Mouse (Mus musculus) testis, adult 2 months (tissue): ENCODE measurements around the gene Atp4b. TPM values are rescaled to one million over a fixed set of nuclear protein-coding genes. Genes with fewer than 3 reads are reported as not detected.

Source experiments
- H3K27ac ChIP-seq: fragments of 200-500 bp; 2 replicates; pipeline ENCODE4 v1.5.1; 2012; ENCODE audit warnings: low read depth, low read length; ENCODE audit not compliant: control insufficient read depth, insufficient read depth
- H3K27me3 ChIP-seq: fragments of 200-500 bp; 2 replicates; pipeline ENCODE4 v1.6.1; 2012; ENCODE audit warnings: mild to moderate bottlenecking, low read length, moderate library complexity; ENCODE audit not compliant: control insufficient read depth, insufficient read depth
- H3K36me3 ChIP-seq: fragments of 200-500 bp; 2 replicates; pipeline ENCODE4 v1.6.1; 2012; ENCODE audit warnings: mild to moderate bottlenecking, low read length; ENCODE audit not compliant: control insufficient read depth, insufficient read depth
- H3K4me1 ChIP-seq: fragments of 200-500 bp; 2 replicates; pipeline ENCODE4 v1.6.1; 2012; ENCODE audit warnings: low read length; ENCODE audit not compliant: control insufficient read depth, insufficient read depth
- H3K4me3 ChIP-seq: fragments of 200-500 bp; 2 replicates; pipeline ENCODE4 v1.5.1; 2012; ENCODE audit warnings: low read depth, mild to moderate bottlenecking, low read length, moderate library complexity, mixed read lengths; ENCODE audit not compliant: control insufficient read depth
- CTCF ChIP-seq: fragments of 200-500 bp; IDR thresholded peaks from 2 replicates; pipeline ENCODE4 v1.5.1; 2012; ENCODE audit warnings: low read depth, mild to moderate bottlenecking, inconsistent platforms, low read length, moderate library complexity; ENCODE audit not compliant: control insufficient read depth, insufficient read depth, insufficient replicate concordance
- POLR2A ChIP-seq: fragments of 200-500 bp; IDR thresholded peaks from 2 replicates; pipeline ENCODE4 v1.6.1; 2012; ENCODE audit warnings: low read depth, mild to moderate bottlenecking, inconsistent platforms, low read length, moderate library complexity; ENCODE audit not compliant: control insufficient read depth
- polyA plus RNA-seq: library from polyadenylated mRNA; depleted of rRNA; stranded (reverse); fragments of >200 nt; gene quantifications from 2 replicates; pipeline ENCODE4 v1.2.3, GENCODE M21; 2012

Atp4b gene
- polyA plus RNA-seq, 1 experiment, result 0.10 TPM

DNA sequence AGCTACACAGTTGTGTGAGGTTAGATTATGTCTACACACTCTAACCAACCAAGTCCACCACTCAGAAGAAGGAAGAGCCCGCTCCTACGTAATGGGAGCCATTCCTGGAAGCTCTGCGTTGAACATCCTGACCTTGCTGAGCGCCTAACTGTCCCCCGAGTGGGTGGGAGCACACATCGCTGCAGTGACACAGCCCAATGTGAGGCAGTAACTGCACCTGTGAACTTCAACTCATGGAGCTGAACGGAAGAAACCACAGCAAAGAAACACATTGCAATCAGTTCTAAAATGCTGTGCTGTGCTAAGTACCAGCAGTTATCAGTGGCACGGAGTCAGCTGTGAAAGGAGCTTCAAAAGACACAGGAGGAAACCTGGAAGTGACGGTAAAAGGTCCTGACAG, 31.5 kb upstream of the Atp4b start:
- H3K4me3 ChIP-seq, result no peak overlapping the region
- H3K27ac ChIP-seq, result no peak overlapping the region
- TF ChIP-seq CTCF (no peak), POLR2A (no peak)
- H3K4me1 ChIP-seq, result no peaks in the 10 kb centered on the region
- H3K36me3 ChIP-seq, result no peaks in the 10 kb centered on the region
- H3K27me3 ChIP-seq, result no peaks in the 10 kb centered on the region

GRCm38 (mm10) chr8:13427351-13427750, 30.7 kb upstream of the Atp4b start:
- no peaks in the 10 kb centered on the region for H3K36me3 ChIP-seq
- H3K4me1 ChIP-seq, result no peaks in the 10 kb centered on the region
- H3K4me3 ChIP-seq, result no peak overlapping the region
- no peaks in the 10 kb centered on the region for H3K27me3 ChIP-seq
- no peak overlapping the region for H3K27ac ChIP-seq
- TF ChIP-seq CTCF (no peak), POLR2A (no peak)

DNA sequence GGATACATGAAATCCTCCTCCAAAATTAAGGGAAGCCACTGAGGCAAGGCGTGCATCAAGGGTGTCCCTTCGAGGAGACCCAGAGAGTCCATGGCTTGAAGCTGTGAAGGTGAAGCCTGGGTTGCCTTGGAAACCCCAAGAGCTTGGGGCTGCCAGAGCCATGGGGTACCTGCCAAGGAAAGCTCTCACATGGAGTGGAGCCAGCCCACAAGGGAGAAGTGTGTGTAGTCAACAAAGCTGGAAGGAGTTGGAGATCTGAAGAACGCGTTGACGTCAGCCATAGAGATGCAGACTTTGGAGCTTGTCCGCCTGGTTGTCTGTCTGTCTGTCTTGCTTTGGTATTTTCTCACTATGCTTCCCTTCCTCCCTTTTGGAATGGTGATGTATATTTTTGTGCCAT, 24.3 kb upstream of the Atp4b start:
- H3K27me3 ChIP-seq, result no peaks in the 10 kb centered on the region

GRCm38 (mm10) chr8:13419111-13419639, 22.6 kb upstream of the Atp4b start:
- Histone ChIP-seq H3K36me3 (no peaks in the 10 kb centered on the region), H3K4me3 (no peak overlapping the region), H3K4me1 (no peaks in the 10 kb centered on the region), H3K27me3 (no peaks in the 10 kb centered on the region), H3K27ac (no peak overlapping the region)
- TF ChIP-seq POLR2A (no peak), CTCF (no peak)

More for the DNA sequence above, 24.3 kb upstream of the Atp4b start:
- no peaks in the 10 kb centered on the region for H3K4me1 ChIP-seq
- TF ChIP-seq POLR2A (no peak), CTCF (no peak)
- H3K4me3 ChIP-seq, result no peak overlapping the region
- no peaks in the 10 kb centered on the region for H3K36me3 ChIP-seq
- no peak overlapping the region for H3K27ac ChIP-seq

DNA sequence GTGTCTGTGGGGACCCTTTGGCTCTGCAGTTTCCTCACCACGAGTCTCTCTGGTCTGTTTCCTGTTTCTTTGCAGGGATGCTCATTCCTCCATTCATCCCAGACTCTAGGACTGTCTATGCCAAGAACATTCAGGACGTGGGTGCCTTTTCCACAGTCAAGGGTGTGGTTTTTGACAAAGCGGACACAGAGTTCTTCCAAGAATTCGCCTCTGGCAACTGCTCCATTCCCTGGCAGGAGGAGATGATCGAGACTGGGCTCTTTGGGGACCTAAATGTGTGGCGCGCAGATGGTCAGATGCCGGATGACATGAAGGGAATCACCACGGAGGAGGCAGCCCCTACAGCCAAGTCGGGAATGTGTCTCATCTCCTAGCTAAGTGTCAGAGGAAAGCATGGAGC, 19.3 kb upstream of the Atp4b start:
- Histone ChIP-seq H3K4me3 (no peak overlapping the region), H3K27me3 (no peaks in the 10 kb centered on the region), H3K4me1 (peaks cover 2% of the 10 kb centered on the region), H3K27ac (no peak overlapping the region), H3K36me3 (no peaks in the 10 kb centered on the region)
- TF ChIP-seq POLR2A, result no peak
- no peak for TF ChIP-seq CTCF

DNA sequence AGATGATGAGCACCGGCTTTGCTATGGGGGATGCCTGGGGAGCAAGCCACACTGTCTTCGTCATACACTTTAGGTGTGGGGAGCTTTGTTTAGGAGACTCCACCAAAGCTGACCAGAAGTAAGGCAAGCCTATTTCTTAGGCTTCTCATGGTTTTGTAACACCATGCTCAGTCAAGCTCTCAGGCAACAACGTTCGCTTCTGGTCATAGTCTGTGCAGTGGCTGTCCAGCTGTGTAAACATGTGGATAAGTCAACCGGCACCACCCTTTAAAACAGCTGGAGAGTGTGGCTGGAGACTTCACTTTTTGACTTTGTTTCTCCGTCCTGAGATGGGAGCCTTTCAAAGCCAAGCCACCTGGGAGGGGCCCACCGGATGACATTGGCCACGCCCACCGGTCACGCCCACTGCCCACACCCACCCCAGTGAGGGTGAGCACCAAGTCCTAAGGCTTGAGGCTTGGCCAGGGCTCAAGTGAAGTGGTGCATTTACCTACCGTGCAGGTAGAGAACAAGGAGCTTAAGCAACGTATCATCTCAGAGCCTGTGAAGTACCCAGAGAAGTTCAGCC, 17.3 kb upstream of the Atp4b start:
- Histone ChIP-seq H3K27me3 (no peaks in the 10 kb centered on the region), H3K4me1 (peaks cover 2% of the 10 kb centered on the region), H3K4me3 (no peak overlapping the region), H3K27ac (no peak overlapping the region), H3K36me3 (no peaks in the 10 kb centered on the region)
- TF ChIP-seq CTCF (no peak), POLR2A (no peak)

GRCm38 (mm10) chr8:13412891-13413558, 16.4 kb upstream of the Atp4b start:
- Histone ChIP-seq H3K4me3 (no peak overlapping the region), H3K36me3 (no peaks in the 10 kb centered on the region), H3K4me1 (peaks cover 2% of the 10 kb centered on the region), H3K27ac (no peak overlapping the region), H3K27me3 (no peaks in the 10 kb centered on the region)
- no peak for TF ChIP-seq POLR2A
- TF ChIP-seq CTCF, result peak; percentile 84; the same call in 1 of the 2 replicates
